Mouse (Mus musculus) liver, embryonic 14.5 days (tissue): ENCODE data around the gene Acacb.

ENCODE experiments used
- CTCF ChIP-seq: IDR thresholded peaks from 2 replicates; pipeline ENCODE4 v1.5.1; 2016; ENCODE audit warnings: antibody characterized with exemption, low read depth, control low read depth
- EP300 ChIP-seq: IDR thresholded peaks from 2 replicates; pipeline ENCODE4 v1.6.1; 2016; ENCODE audit warnings: antibody characterized with exemption, low read depth

GRCm38 (mm10) chr5:114248174-114248589 is 101.8 kb downstream of the Acacb start:
- TF ChIP-seq CTCF, result peak; percentile 86
- no peak for TF ChIP-seq EP300
